Mouse (Mus musculus) megakaryocyte, embryonic 14.5 days (primary cell): Measurements from ENCODE around the gene Uts2b.

ENCODE experiments used
- FLI1 ChIP-seq: IDR thresholded peaks from 2 replicates; pipeline ENCODE4 v1.6.1; 2012; ENCODE audit warnings: low read length, inconsistent platforms, mixed read lengths
- GATA1 ChIP-seq: IDR thresholded peaks from 3 replicates; pipeline ENCODE4 v1.6.1; 2012; ENCODE audit warnings: mixed read lengths, low read length, inconsistent platforms, borderline replicate concordance

- no peak for TF ChIP-seq GATA1
- TF ChIP-seq FLI1 = no peak
Observed at GRCm38 (mm10) chr16:27386850-27387407, 16.9 kb upstream of the Uts2b start.
